Mouse (Mus musculus): ENCODE measurements around the gene Yeats2.

DNA sequence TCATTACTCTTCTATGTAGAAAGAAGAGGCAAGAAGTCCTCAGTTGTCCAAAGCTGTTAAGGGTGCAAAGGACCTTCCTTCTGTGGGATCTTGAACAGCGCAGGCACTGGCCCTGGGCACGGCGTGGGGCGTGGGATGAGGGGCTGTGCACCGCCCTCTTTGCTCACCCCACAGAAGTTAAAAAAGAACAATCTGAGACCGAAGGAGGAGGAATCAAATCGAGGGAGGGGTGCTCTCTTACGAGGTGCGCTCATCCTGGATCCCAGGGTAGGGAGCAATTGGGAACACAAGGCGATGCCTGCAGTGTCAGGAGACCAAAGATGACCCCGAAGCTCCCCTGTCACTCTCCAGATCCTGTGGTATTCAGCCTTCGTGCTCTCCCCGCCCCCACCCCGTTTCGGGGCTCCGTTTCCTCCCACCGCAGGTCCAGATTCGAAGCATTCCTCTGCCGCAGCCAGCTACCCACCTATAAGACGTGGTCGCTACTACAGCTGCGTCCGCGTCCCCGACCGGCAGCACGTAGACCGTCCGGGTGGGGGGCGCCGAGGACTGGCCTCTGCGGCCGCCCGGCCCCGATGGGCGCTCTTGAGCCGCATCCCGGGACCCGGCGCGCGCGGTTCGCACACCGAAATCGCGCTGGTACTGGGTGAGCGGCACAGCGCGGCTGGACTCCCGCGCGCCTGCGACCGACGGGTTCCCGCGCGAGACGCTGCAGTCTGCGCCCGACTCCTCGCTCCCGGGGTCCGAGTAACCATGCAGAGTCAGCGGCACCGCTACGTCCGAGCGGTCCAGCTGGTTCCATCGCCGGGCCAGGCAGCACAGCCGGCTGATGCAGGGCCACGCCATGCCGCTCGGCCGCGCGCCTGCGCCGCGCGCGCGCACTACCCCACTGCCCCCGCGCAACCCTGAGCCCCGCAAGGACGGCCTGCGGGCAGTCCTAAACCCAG lies 99.9 kb downstream of the Yeats2 start, which contains the start of gene Map6d1:
- no peak for TF ChIP-seq CEBPB (IDR thresholded peaks at IDR 0.05; ENCODE audit: low read depth)
- no peak for TF ChIP-seq CTCF (IDR thresholded peaks at IDR 0.05; ENCODE audit: control insufficient read depth, insufficient read depth, insufficient read length)
- TF ChIP-seq FOSL1 (IDR thresholded peaks at IDR 0.05; ENCODE audit: insufficient read depth, low read length, poor library complexity, severe bottlenecking): no peak
- TF ChIP-seq MYOG (IDR thresholded peaks at IDR 0.05; ENCODE audit: control insufficient read depth, extremely low read depth, insufficient read length): no peak
- no peak for TF ChIP-seq USF1 (IDR thresholded peaks at IDR 0.05; ENCODE audit: low read depth)
- TF ChIP-seq MAX (IDR thresholded peaks at IDR 0.05): no peak
